Mouse (Mus musculus): ENCODE results near the gene Ptpn3.

GRCm38 (mm10) chr4:57178881-57179280 lies 122.8 kb downstream of the Ptpn3 start:
- no peak for TF ChIP-seq POLR2A (IDR thresholded peaks at IDR 0.05; ENCODE audit: insufficient read depth, low read depth, low read length)
- no peak for TF ChIP-seq CTCF (IDR thresholded peaks at IDR 0.05)
